8 mouse cellular contexts compared by ENCODE assay signal in the genomic region with DNA sequence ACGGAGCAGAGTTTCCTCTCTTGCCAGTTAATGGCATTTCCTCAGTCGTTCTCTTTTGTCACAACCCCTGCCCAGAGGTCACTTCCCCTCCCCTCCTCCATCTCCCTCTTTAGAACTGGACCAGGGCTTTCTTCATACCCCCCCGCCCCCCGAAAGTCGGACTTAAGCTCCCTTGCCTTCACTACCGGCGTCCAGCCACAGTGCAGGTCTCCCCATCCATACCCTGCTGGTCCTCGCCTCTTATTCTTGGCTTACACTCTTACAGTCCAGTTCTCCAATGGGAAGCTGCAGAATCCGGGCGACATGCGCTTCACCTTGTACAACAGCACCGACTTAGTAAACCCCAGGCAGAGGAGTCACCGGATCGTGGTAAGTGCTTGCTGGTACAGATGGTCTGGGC. TPM values are rescaled to one million over a fixed set of nuclear protein-coding genes. Genes with fewer than 3 reads are reported as not detected.
DNase-seq lines count a peak whose midpoint lies in the region; ATAC-seq and TF ChIP-seq lines count a peak whose summit lies in the region.

No protein-coding gene starts in this region.

- peak; percentile 16 to 31 for DNase-seq in cerebellum, adult 2 months
- DNase-seq in cerebellum, adult 11 months, result no peak
- no peak for DNase-seq in spleen, adult 2 months (ENCODE audit: low read depth in 1 of 2, low spot score in 2 of 2)
- DNase-seq in spleen, adult 18-20 months, result no peak
- no peak for DNase-seq in left cerebral cortex, adult 8-10 months (ENCODE audit: low spot score in 2 of 2)
- no peak for DNase-seq in urinary bladder, adult 18-20 months (ENCODE audit: low spot score in 2 of 2)

- no peak for TF ChIP-seq CTCF in cerebellum, adult 2 months (IDR thresholded peaks at IDR 0.05; ENCODE audit: borderline replicate concordance, insufficient read depth, low read depth, low read length)
- no peak for TF ChIP-seq CTCF in spleen, adult 2 months (IDR thresholded peaks at IDR 0.05; ENCODE audit: extremely low read depth, insufficient read depth, insufficient read length, insufficient replicate concordance)
- TF ChIP-seq CTCF in intestine, postnatal 0 days (IDR thresholded peaks at IDR 0.05; ENCODE audit: low read depth), result no peak

- peaks cover 6% of the 10 kb centered on the region; the same call in 1 of the 2 replicates for H3K36me3 ChIP-seq in spleen, adult 2 months (ENCODE audit: control insufficient read depth, insufficient read depth, low read length)
- no peaks in the 10 kb centered on the region for H3K36me3 ChIP-seq in intestine, postnatal 0 days (ENCODE audit: control insufficient read depth, insufficient read depth)
- H3K36me3 ChIP-seq in neural tube, embryonic 13.5 days, result peaks cover 15% of the 10 kb centered on the region

- H3K9me3 ChIP-seq in intestine, postnatal 0 days (ENCODE audit: control insufficient read depth), result no peaks in the 10 kb centered on the region
- no peaks in the 10 kb centered on the region for H3K9me3 ChIP-seq in neural tube, embryonic 13.5 days

- H3K9ac ChIP-seq in intestine, postnatal 0 days (ENCODE audit: low read depth, low read length), result peak overlapping the region; percentile 53
- peak overlapping the region; percentile 81 for H3K9ac ChIP-seq in neural tube, embryonic 13.5 days

- ATAC-seq in intestine, postnatal 0 days, result no peak
- ATAC-seq in neural tube, embryonic 13.5 days (ENCODE audit: low read depth), result peak; percentile 37

- peaks cover 7% of the 10 kb centered on the region; the same call in 1 of the 2 replicates for H3K4me1 ChIP-seq in cerebellum, adult 2 months (ENCODE audit: control insufficient read depth, insufficient read depth, low read length)
- peaks cover 3% of the 10 kb centered on the region; the same call in 1 of the 2 replicates for H3K4me1 ChIP-seq in spleen, adult 2 months (ENCODE audit: control insufficient read depth, insufficient read depth, insufficient read length)
- H3K4me1 ChIP-seq in intestine, postnatal 0 days (replicated peaks; ENCODE audit: control insufficient read depth, insufficient read depth, low read length), result no peaks in the 10 kb centered on the region
- peaks cover 23% of the 10 kb centered on the region for H3K4me1 ChIP-seq in neural tube, embryonic 13.5 days (replicated peaks)

- peak overlapping the region; percentile 96 for H3K4me2 ChIP-seq in intestine, postnatal 0 days (replicated peaks; ENCODE audit: low read depth)
- peak overlapping the region; percentile 98 for H3K4me2 ChIP-seq in neural tube, embryonic 13.5 days

- no peaks in the 10 kb centered on the region for H3K27me3 ChIP-seq in cerebellum, adult 2 months (ENCODE audit: control insufficient read depth, insufficient read depth, low read length)
- no peaks in the 10 kb centered on the region for H3K27me3 ChIP-seq in spleen, adult 2 months (ENCODE audit: control insufficient read depth, insufficient read depth, low read length)
- no peaks in the 10 kb centered on the region for H3K27me3 ChIP-seq in intestine, postnatal 0 days (replicated peaks; ENCODE audit: control insufficient read depth, insufficient read depth, low read length)
- no peaks in the 10 kb centered on the region for H3K27me3 ChIP-seq in neural tube, embryonic 13.5 days

- 1% methylated on average over 14 of the region's 14 CpGs for WGBS in cerebellum, adult 2 months
- WGBS in spleen, adult 2 months, result 5% methylated on average over 14 of the region's 14 CpGs
- under 1% methylated on average over 14 of the region's 14 CpGs for WGBS in intestine, postnatal 0 days
- WGBS in neural tube, embryonic 13.5 days, result 4% methylated on average over 14 of the region's 14 CpGs

- no peak overlapping the region for H3K27ac ChIP-seq in cerebellum, adult 2 months (ENCODE audit: insufficient read depth, low read length)
- 0 out of 2 replicates have a peak overlapping the region, but pooled peaks have one; percentile 9 for H3K27ac ChIP-seq in spleen, adult 2 months (ENCODE audit: insufficient read depth, low read length)
- no peak overlapping the region for H3K27ac ChIP-seq in intestine, postnatal 0 days (ENCODE audit: low read depth, low read length)
- H3K27ac ChIP-seq in neural tube, embryonic 13.5 days (replicated peaks), result no peak overlapping the region; the same call in 1 of the 2 replicates

- peak overlapping the region; percentile 84 for H3K4me3 ChIP-seq in cerebellum, adult 2 months (replicated peaks; ENCODE audit: insufficient read depth, low read depth, low read length)
- peak overlapping the region; percentile 86 for H3K4me3 ChIP-seq in spleen, adult 2 months (ENCODE audit: extremely low read depth, insufficient read depth, insufficient read length)
- H3K4me3 ChIP-seq in intestine, postnatal 0 days (ENCODE audit: low read depth, low read length), result peak overlapping the region; percentile 59
- peak overlapping the region; percentile 81 for H3K4me3 ChIP-seq in neural tube, embryonic 13.5 days

- TF ChIP-seq POLR2A in cerebellum, adult 2 months (IDR thresholded peaks at IDR 0.05; ENCODE audit: borderline replicate concordance, insufficient read depth, low read length), result no peak
- TF ChIP-seq POLR2A in spleen, adult 2 months (IDR thresholded peaks at IDR 0.05; ENCODE audit: low read depth, low read length), result no peak

RNA-seq across cellular contexts. Expression of gene Polr1e, which starts 0.6 kb away (rescaled TPM):
- 11.5 and 11.7 TPM in 2 replicates for polyA plus RNA-seq in cerebellum, adult 2 months (2012; rRNA removed)
- polyA plus RNA-seq in spleen, adult 2 months (2012; rRNA removed), result 7.2 and 9.2 TPM in 2 replicates
- polyA plus RNA-seq in intestine, postnatal 0 days (2015; fragmentation: Nextera tagmentation; extraction: Ambion mirVana), result 11.4 and 13.7 TPM in 2 replicates
- 33.0 and 45.1 TPM in 2 replicates for polyA plus RNA-seq in neural tube, embryonic 13.5 days (2015; fragmentation: Nextera tagmentation; extraction: Ambion mirVana)
- total RNA-seq in left cerebral cortex, adult 8-10 months (2022), result 10 to 100 TPM in 3 of 4 experiments, 1 to 10 TPM in 1; 9.4 to 13.8 (median 12.4) TPM

RNA-seq across cellular contexts. Expression of gene Zbtb5, which starts 6.8 kb away (rescaled TPM):
- 9.8 and 11.4 TPM in 2 replicates for polyA plus RNA-seq in cerebellum, adult 2 months (2012; rRNA removed)
- polyA plus RNA-seq in spleen, adult 2 months (2012; rRNA removed), result 12.7 and 16.3 TPM in 2 replicates
- 8.5 TPM in 2 replicates for polyA plus RNA-seq in intestine, postnatal 0 days (2015; fragmentation: Nextera tagmentation; extraction: Ambion mirVana)
- polyA plus RNA-seq in neural tube, embryonic 13.5 days (2015; fragmentation: Nextera tagmentation; extraction: Ambion mirVana), result 35.6 and 42.4 TPM in 2 replicates
- 10 to 100 TPM in 1 of 4 experiments, 1 to 10 TPM in 3; 8.5 to 10.3 (median 9.5) TPM for total RNA-seq in left cerebral cortex, adult 8-10 months (2022)

RNA-seq across cellular contexts. Expression of gene Grhpr, which starts 37.8 kb away (rescaled TPM):
- polyA plus RNA-seq in cerebellum, adult 2 months (2012; rRNA removed), result 52.0 and 57.4 TPM in 2 replicates
- 27.7 and 30.3 TPM in 2 replicates for polyA plus RNA-seq in spleen, adult 2 months (2012; rRNA removed)
- 121 and 133 TPM in 2 replicates for polyA plus RNA-seq in intestine, postnatal 0 days (2015; fragmentation: Nextera tagmentation; extraction: Ambion mirVana)
- 27.2 and 29.7 TPM in 2 replicates for polyA plus RNA-seq in neural tube, embryonic 13.5 days (2015; fragmentation: Nextera tagmentation; extraction: Ambion mirVana)
- total RNA-seq in left cerebral cortex, adult 8-10 months (2022), result 10 to 100 TPM; 31.7 to 36.2 (median 33.1) TPM

Comparison
In these comparisons a context has a peak if more than half of its experiments do, and no peak if none do; other contexts are left out.
1. DNase-seq: peak in cerebellum, adult 2 months (2 of 2); none in cerebellum, adult 11 months (single experiment), spleen, adult 2 months (0 of 2), spleen, adult 18-20 months (0 of 2), left cerebral cortex, adult 8-10 months (0 of 2) and urinary bladder, adult 18-20 months (0 of 2).
2. Peak in every context shown above with its lines, with median percentiles within 50 percentile points of each other: H3K4me3 ChIP-seq.